Mouse (Mus musculus) liver, embryonic 15.5 days (tissue): ENCODE data around the gene Gm49373. TPM values are rescaled to one million over a fixed set of nuclear protein-coding genes. Genes with fewer than 3 reads are reported as not detected.

Source experiments
- ATAC-seq: fragments of 200-750 bp; cut with Nextera tagmentation; 2 replicates; pipeline ENCODE4 v1.8.0; 2017; ENCODE audit warnings: moderate number of reproducible peaks, mild to moderate bottlenecking, moderate library complexity; ENCODE audit not compliant: insufficient read depth
- H3K27ac ChIP-seq: fragments of 300-500 bp; sonication (generic); replicated peaks from 2 replicates; pipeline ENCODE4 v1.5.1; 2015; ENCODE audit warnings: mild to moderate bottlenecking, inconsistent platforms
- H3K27me3 ChIP-seq: fragments of 300-500 bp; sonication (generic); 2 replicates; pipeline ENCODE4 v1.6.1; 2015; ENCODE audit warnings: mild to moderate bottlenecking, inconsistent platforms
- H3K36me3 ChIP-seq: fragments of 300-500 bp; sonication (generic); replicated peaks from 2 replicates; pipeline ENCODE4 v1.6.1; 2015; ENCODE audit warnings: moderate library complexity, mild to moderate bottlenecking, inconsistent platforms
- H3K4me1 ChIP-seq: fragments of 300-500 bp; sonication (generic); replicated peaks from 2 replicates; pipeline ENCODE4 v1.6.1; 2015; ENCODE audit warnings: inconsistent platforms
- H3K4me2 ChIP-seq: fragments of 300-500 bp; sonication (generic); 2 replicates; pipeline ENCODE4 v1.6.1; 2015; ENCODE audit warnings: moderate library complexity, mild to moderate bottlenecking, inconsistent platforms
- H3K4me3 ChIP-seq: fragments of 300-500 bp; sonication (generic); replicated peaks from 2 replicates; pipeline ENCODE4 v1.5.1; 2015; ENCODE audit warnings: mild to moderate bottlenecking, inconsistent platforms
- H3K9ac ChIP-seq: fragments of 300-500 bp; sonication (generic); 2 replicates; pipeline ENCODE4 v1.6.1; 2015; ENCODE audit warnings: moderate library complexity, mild to moderate bottlenecking, inconsistent platforms
- H3K9me3 ChIP-seq: fragments of 300-500 bp; sonication (generic); replicated peaks from 2 replicates; pipeline ENCODE4 v1.6.1; 2016; ENCODE audit warnings: inconsistent platforms
- WGBS: fragments of 180-500 bp; shearing (Covaris S2); methylation state at CpG from one replicate; pipeline ENCODE4 v1.1.7; 2015; ENCODE audit warnings: mixed read lengths; ENCODE audit not compliant: insufficient replicate concordance; 5-methylcytosine and 5-hydroxymethylcytosine counted together
- polyA plus RNA-seq: library from polyadenylated mRNA; unstranded; fragments of >200 nt; fragmentation: Nextera tagmentation; extraction: Ambion mirVana; gene quantifications from 2 replicates; pipeline ENCODE4 v1.2.1, GENCODE M21; 2015

Gm49373 gene
- polyA plus RNA-seq, 1 experiment from 2014 or later = 0.18 TPM

- no peak for ATAC-seq
- H3K9me3 ChIP-seq = no peaks in the 10 kb centered on the region
- peak overlapping the region; percentile 100 for H3K4me2 ChIP-seq
- peaks cover 22% of the 10 kb centered on the region for H3K27me3 ChIP-seq
- H3K27ac ChIP-seq = peak overlapping the region; percentile 99
- H3K9ac ChIP-seq = peak overlapping the region; percentile 86
- H3K4me3 ChIP-seq = peak overlapping the region; percentile 77
- H3K4me1 ChIP-seq = peaks cover 79% of the 10 kb centered on the region
- peaks cover 11% of the 10 kb centered on the region for H3K36me3 ChIP-seq
- WGBS = 38% methylated on average over 6 of the region's 6 CpGs
Observed at GRCm38 (mm10) chr9:21028560-21029110, 44.3 kb downstream of the Gm49373 start.

- Histone ChIP-seq H3K36me3 (peaks cover 11% of the 10 kb centered on the region), H3K4me3 (no peak overlapping the region), H3K9ac (peak overlapping the region; percentile 86; the same call in 1 of the 2 replicates), H3K4me1 (peaks cover 71% of the 10 kb centered on the region), H3K4me2 (peak overlapping the region; percentile 100; the same call in 1 of the 2 replicates), H3K27ac (peak overlapping the region; percentile 99), H3K9me3 (no peaks in the 10 kb centered on the region), H3K27me3 (peaks cover 14% of the 10 kb centered on the region)
- ATAC-seq = no peak
- whole genome bisulfite sequencing = 67% methylated on average over 8 of the region's 8 CpGs
Observed at GRCm38 (mm10) chr9:21027774-21028290, 45.1 kb downstream of the Gm49373 start.

- 88% methylated on average over 12 of the region's 12 CpGs for WGBS
- ATAC-seq = no peak
- H3K4me2 ChIP-seq = no peak overlapping the region
- peaks cover 11% of the 10 kb centered on the region for H3K36me3 ChIP-seq
- peaks cover 61% of the 10 kb centered on the region for H3K4me1 ChIP-seq
- H3K9me3 ChIP-seq = no peaks in the 10 kb centered on the region
- H3K27ac ChIP-seq = peak overlapping the region; percentile 99
- no peak overlapping the region for H3K4me3 ChIP-seq
- peaks cover 4% of the 10 kb centered on the region for H3K27me3 ChIP-seq
- H3K9ac ChIP-seq = no peak overlapping the region
Observed at GRCm38 (mm10) chr9:21026849-21027248, 46.0 kb downstream of the Gm49373 start.

- peaks cover 47% of the 10 kb centered on the region for H3K4me1 ChIP-seq
- H3K27ac ChIP-seq = no peak overlapping the region
- 0 out of 2 replicates have a peak, but pooled peaks cover 4% of the 10 kb centered on the region for H3K27me3 ChIP-seq
- ATAC-seq = no peak
- no peak overlapping the region for H3K4me3 ChIP-seq
- H3K9me3 ChIP-seq = no peaks in the 10 kb centered on the region
- H3K36me3 ChIP-seq = peaks cover 11% of the 10 kb centered on the region
- 80% methylated on average over 19 of the region's 19 CpGs for WGBS
- H3K9ac ChIP-seq = no peak overlapping the region
- H3K4me2 ChIP-seq = no peak overlapping the region
Observed at GRCm38 (mm10) chr9:21025258-21025810, 47.6 kb downstream of the Gm49373 start.

GRCm38 (mm10) chr9:21022726-21023125 is 50.2 kb downstream of the Gm49373 start:
- Histone ChIP-seq H3K4me2 (no peak overlapping the region), H3K4me1 (peaks cover 30% of the 10 kb centered on the region), H3K4me3 (no peak overlapping the region), H3K9ac (no peak overlapping the region), H3K27me3 (peaks cover 18% of the 10 kb centered on the region), H3K9me3 (no peaks in the 10 kb centered on the region), H3K36me3 (peaks cover 11% of the 10 kb centered on the region), H3K27ac (no peak overlapping the region)
- 68% methylated on average over 1 of the region's 1 CpGs for WGBS
- ATAC-seq = no peak

GRCm38 (mm10) chr9:21022288-21022687 is 50.6 kb downstream of the Gm49373 start:
- peaks cover 10% of the 10 kb centered on the region; the same call in 1 of the 2 replicates for H3K36me3 ChIP-seq
- H3K4me3 ChIP-seq = no peak overlapping the region
- H3K9me3 ChIP-seq = no peaks in the 10 kb centered on the region
- WGBS = 71% methylated on average over 6 of the region's 6 CpGs
- no peak overlapping the region for H3K9ac ChIP-seq
- peaks cover 22% of the 10 kb centered on the region for H3K27me3 ChIP-seq
- peaks cover 29% of the 10 kb centered on the region for H3K4me1 ChIP-seq
- H3K4me2 ChIP-seq = no peak overlapping the region
- H3K27ac ChIP-seq = no peak overlapping the region
- ATAC-seq = no peak

- WGBS = 76% methylated on average over 3 of the region's 3 CpGs
- H3K4me2 ChIP-seq = no peak overlapping the region
- no peak overlapping the region for H3K27ac ChIP-seq
- no peaks in the 10 kb centered on the region for H3K9me3 ChIP-seq
- peaks cover 29% of the 10 kb centered on the region for H3K4me1 ChIP-seq
- no peak for ATAC-seq
- 0 out of 2 replicates have a peak, but pooled peaks cover 3% of the 10 kb centered on the region for H3K36me3 ChIP-seq
- H3K27me3 ChIP-seq = peaks cover 32% of the 10 kb centered on the region
- H3K4me3 ChIP-seq = no peak overlapping the region
- no peak overlapping the region for H3K9ac ChIP-seq
Observed at GRCm38 (mm10) chr9:21021363-21021762, 51.5 kb downstream of the Gm49373 start.

GRCm38 (mm10) chr9:21018600-21018999 is 54.3 kb downstream of the Gm49373 start:
- no peak for ATAC-seq
- peaks cover 59% of the 10 kb centered on the region for H3K27me3 ChIP-seq
- no peak overlapping the region for H3K4me2 ChIP-seq
- WGBS = 47% methylated on average over 2 of the region's 2 CpGs
- no peak overlapping the region for H3K27ac ChIP-seq
- H3K36me3 ChIP-seq = no peaks in the 10 kb centered on the region
- H3K4me1 ChIP-seq = peaks cover 42% of the 10 kb centered on the region
- H3K4me3 ChIP-seq = no peak overlapping the region
- H3K9ac ChIP-seq = no peak overlapping the region
- H3K9me3 ChIP-seq = no peaks in the 10 kb centered on the region

- H3K4me2 ChIP-seq = peak overlapping the region; percentile 68
- H3K4me1 ChIP-seq = peaks cover 48% of the 10 kb centered on the region
- H3K9ac ChIP-seq = no peak overlapping the region
- WGBS = 11% methylated on average over 4 of the region's 4 CpGs
- peaks cover 62% of the 10 kb centered on the region for H3K27me3 ChIP-seq
- no peaks in the 10 kb centered on the region for H3K9me3 ChIP-seq
- 0 out of 2 replicates have a peak overlapping the region, but pooled peaks have one; percentile 9 for H3K27ac ChIP-seq
- no peaks in the 10 kb centered on the region for H3K36me3 ChIP-seq
- no peak for ATAC-seq
- peak overlapping the region; percentile 53 for H3K4me3 ChIP-seq
Observed at GRCm38 (mm10) chr9:21017177-21017575, 55.7 kb downstream of the Gm49373 start.

GRCm38 (mm10) chr9:21016331-21017176 is 56.3 kb downstream of the Gm49373 start:
- no peaks in the 10 kb centered on the region for H3K9me3 ChIP-seq
- H3K9ac ChIP-seq = peak overlapping the region; percentile 36; the same call in 1 of the 2 replicates
- H3K4me1 ChIP-seq = peaks cover 54% of the 10 kb centered on the region
- WGBS = 6% methylated on average over 17 of the region's 17 CpGs
- ATAC-seq = no peak
- H3K4me3 ChIP-seq = peak overlapping the region; percentile 53
- H3K27me3 ChIP-seq = peaks cover 62% of the 10 kb centered on the region
- peak overlapping the region; percentile 68 for H3K4me2 ChIP-seq
- H3K27ac ChIP-seq = 0 out of 2 replicates have a peak overlapping the region, but pooled peaks have one; percentile 38
- no peaks in the 10 kb centered on the region for H3K36me3 ChIP-seq
